Mouse (Mus musculus) hindbrain, postnatal 0 days (tissue): ENCODE data around the gene 9130008F23Rik. TPM values are rescaled to one million over a fixed set of nuclear protein-coding genes. Genes with fewer than 3 reads are reported as not detected.
A peak's percentile ranks its signal among the peaks of the same experiment; 100 is the strongest.

Source experiments
- ATAC-seq: fragments of 200-750 bp; cut with Nextera tagmentation; 2 replicates; pipeline ENCODE4 v1.8.0; 2017; ENCODE audit warnings: mild to moderate bottlenecking, moderate TSS enrichment, moderate library complexity
- DNase-seq: peaks from one replicate; pipeline ENCODE4 v3.0.0-alpha.2; 2015; ENCODE audit warnings: low spot score
- H3K27ac ChIP-seq: fragments of 300-500 bp; sonication (generic); 2 replicates; pipeline ENCODE4 v1.5.1; 2014; ENCODE audit warnings: mild to moderate bottlenecking
- H3K27me3 ChIP-seq: fragments of 300-500 bp; sonication (generic); 2 replicates; pipeline ENCODE4 v1.6.1; 2014; ENCODE audit warnings: low read length, mixed read lengths; ENCODE audit not compliant: insufficient read depth
- H3K36me3 ChIP-seq: fragments of 300-500 bp; sonication (generic); 2 replicates; pipeline ENCODE4 v1.6.1; 2014; ENCODE audit warnings: low read length, mixed read lengths; ENCODE audit not compliant: insufficient read depth
- H3K4me1 ChIP-seq: fragments of 300-500 bp; sonication (generic); 2 replicates; pipeline ENCODE4 v1.6.1; 2014; ENCODE audit warnings: antibody characterized with exemption, low read length, mixed read lengths; ENCODE audit not compliant: insufficient read depth
- H3K4me2 ChIP-seq: fragments of 300-500 bp; sonication (generic); 2 replicates; pipeline ENCODE4 v1.6.1; 2014; ENCODE audit warnings: low read depth, mild to moderate bottlenecking, low read length, moderate library complexity, mixed read lengths
- H3K4me3 ChIP-seq: fragments of 300-500 bp; sonication (generic); 2 replicates; pipeline ENCODE4 v1.5.1; 2014; ENCODE audit warnings: low read length
- H3K9ac ChIP-seq: fragments of 300-500 bp; sonication (generic); replicated peaks from 2 replicates; pipeline ENCODE4 v1.6.1; 2014; ENCODE audit warnings: mild to moderate bottlenecking, low read length, moderate library complexity, mixed read lengths
- H3K9me3 ChIP-seq: fragments of 300-500 bp; sonication (generic); 2 replicates; pipeline ENCODE4 v1.6.1; 2016; ENCODE audit warnings: low read length, mixed read lengths
- CTCF ChIP-seq: IDR thresholded peaks from 2 replicates; pipeline ENCODE4 v1.5.1; 2016; ENCODE audit warnings: antibody characterized with exemption, control low read depth, low read depth
- WGBS: fragments of 180-500 bp; shearing (Covaris S2); extraction: QIAGEN DNeasy Blood & Tissue Kit; methylation state at CpG from one replicate; pipeline ENCODE4 v1.1.7; 2014; 5-methylcytosine and 5-hydroxymethylcytosine counted together
- polyA plus RNA-seq: library from polyadenylated mRNA; unstranded; fragments of >200 nt; fragmentation: Nextera tagmentation; extraction: Ambion mirVana; gene quantifications from 2 replicates; pipeline ENCODE4 v1.2.1, GENCODE M21; 2015
- total RNA-seq: library from RNA; depleted of rRNA; stranded (reverse); fragments of >200 nt; gene quantifications from 2 replicates; pipeline ENCODE4 v1.2.3, GENCODE M21; 2014

9130008F23Rik gene
- total and polyA plus RNA-seq, 2 experiments from 2014 or later, result 0.89 to 1.2 TPM

- H3K36me3 ChIP-seq, result no peaks in the 10 kb centered on the region
- no peak overlapping the region for H3K27ac ChIP-seq
- H3K4me3 ChIP-seq, result no peak overlapping the region
- no peak for TF ChIP-seq CTCF
- H3K27me3 ChIP-seq, result no peaks in the 10 kb centered on the region
- H3K4me1 ChIP-seq, result no peaks in the 10 kb centered on the region
- H3K9ac ChIP-seq, result no peak overlapping the region
- no peak overlapping the region for H3K4me2 ChIP-seq
- 40% methylated on average over 4 of the region's 4 CpGs for WGBS
- ATAC-seq (no peak), DNase-seq (no peak)
- no peaks in the 10 kb centered on the region for H3K9me3 ChIP-seq
Observed at GRCm38 (mm10) chr17:40899783-40900363, 19.5 kb upstream of the 9130008F23Rik start.

GRCm38 (mm10) chr17:40896863-40897262 lies 16.5 kb upstream of the 9130008F23Rik start:
- Histone ChIP-seq H3K9me3 (no peaks in the 10 kb centered on the region), H3K4me3 (no peak overlapping the region), H3K4me2 (no peak overlapping the region), H3K9ac (no peak overlapping the region), H3K27me3 (no peaks in the 10 kb centered on the region), H3K27ac (no peak overlapping the region), H3K4me1 (no peaks in the 10 kb centered on the region), H3K36me3 (no peaks in the 10 kb centered on the region)
- 78% methylated on average over 1 of the region's 1 CpGs for WGBS
- DNase-seq (peak; percentile 72), ATAC-seq (0 out of 2 replicates have a peak, but pooled peaks have one; percentile 51)
- peak; percentile 65 for TF ChIP-seq CTCF

DNA sequence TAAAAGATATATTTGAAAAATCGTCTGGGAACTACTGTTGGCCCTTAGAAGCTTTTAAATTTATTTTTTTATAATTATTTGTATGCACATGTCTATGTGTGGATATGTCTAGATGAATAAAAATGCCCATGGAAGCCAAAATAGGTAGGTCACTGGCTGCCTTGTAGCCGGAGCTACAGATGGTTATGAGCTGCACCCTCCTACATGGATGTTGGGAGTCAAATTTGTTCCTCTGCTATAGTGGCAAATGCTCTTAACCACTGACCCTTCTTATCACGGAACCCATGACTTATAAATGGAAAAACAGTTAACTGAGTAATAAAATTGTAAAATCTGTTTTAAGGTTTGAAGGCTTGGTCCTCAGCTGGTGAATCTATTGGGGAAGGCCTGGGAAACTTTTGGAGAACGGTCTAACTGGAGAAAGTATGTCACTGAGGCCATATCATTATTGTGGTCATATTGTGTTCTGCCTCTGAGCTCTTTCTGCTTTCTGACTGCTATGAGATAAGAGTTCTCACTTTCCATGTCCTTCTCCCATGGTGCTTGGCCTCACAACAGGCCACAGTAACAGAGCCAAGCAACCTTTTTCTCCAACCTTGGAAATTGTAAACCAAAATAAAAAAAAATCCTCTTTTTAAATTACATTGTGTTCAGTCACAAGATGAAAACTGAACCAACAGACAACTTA lies 7.6 kb upstream of the 9130008F23Rik start:
- WGBS, result 80% methylated on average over 4 of the region's 4 CpGs
- H3K36me3 ChIP-seq, result no peaks in the 10 kb centered on the region
- H3K9ac ChIP-seq, result no peak overlapping the region
- H3K4me2 ChIP-seq, result no peak overlapping the region
- TF ChIP-seq CTCF, result no peak
- no peaks in the 10 kb centered on the region for H3K27me3 ChIP-seq
- ATAC-seq, result no peak
- no peak overlapping the region for H3K27ac ChIP-seq
- no peaks in the 10 kb centered on the region for H3K4me1 ChIP-seq
- H3K4me3 ChIP-seq, result no peak overlapping the region
- no peaks in the 10 kb centered on the region for H3K9me3 ChIP-seq
- no peak for DNase-seq

DNA sequence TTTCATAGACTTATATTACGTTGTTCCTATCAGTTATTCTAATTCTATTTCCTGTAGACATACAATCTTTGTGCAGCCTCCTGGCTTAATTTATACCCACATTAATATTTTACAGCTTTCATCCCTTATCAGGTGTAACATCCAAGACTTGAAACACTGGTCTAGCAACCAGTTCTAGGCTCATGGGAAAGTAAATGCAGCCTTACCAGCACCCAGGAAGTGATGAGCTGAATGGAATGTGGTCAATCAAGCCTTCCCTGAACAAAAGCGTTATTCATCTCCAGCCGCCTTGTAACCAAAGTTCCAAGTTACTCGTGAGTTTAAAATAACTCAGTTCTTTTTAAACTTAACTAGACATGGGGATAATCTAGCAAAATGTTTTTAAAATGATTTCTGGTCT lies 4.8 kb upstream of the 9130008F23Rik start:
- ATAC-seq, result no peak
- 85% methylated on average over 4 of the region's 4 CpGs for WGBS

DNA sequence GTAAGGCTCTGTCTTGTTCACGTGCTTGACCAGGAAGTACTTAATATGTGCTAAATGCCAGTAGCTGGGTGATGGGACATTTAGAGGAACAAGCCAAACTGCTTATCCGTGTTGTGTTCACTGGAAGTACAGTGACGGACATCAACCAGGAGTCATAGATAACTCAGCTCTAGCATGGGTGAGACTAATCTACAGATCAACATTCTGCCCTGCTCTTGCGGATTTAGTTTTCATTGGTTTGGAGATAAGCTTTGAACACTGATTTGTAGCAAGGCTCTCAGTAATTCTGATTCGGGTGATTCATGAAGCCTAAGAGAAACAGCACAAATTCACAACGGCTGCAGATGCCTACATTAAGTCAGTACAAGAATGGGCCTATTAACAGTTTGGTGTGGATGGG lies 1.8 kb upstream of the 9130008F23Rik start:
- no peaks in the 10 kb centered on the region for H3K9me3 ChIP-seq
- no peak overlapping the region for H3K4me3 ChIP-seq
- peaks cover 7% of the 10 kb centered on the region; the same call in 1 of the 2 replicates for H3K4me1 ChIP-seq
- no peak for DNase-seq
- H3K27me3 ChIP-seq, result no peaks in the 10 kb centered on the region
- TF ChIP-seq CTCF, result no peak
- H3K36me3 ChIP-seq, result no peaks in the 10 kb centered on the region
- H3K27ac ChIP-seq, result no peak overlapping the region
- ATAC-seq, result no peak
- 92% methylated on average over 6 of the region's 6 CpGs for WGBS
- no peak overlapping the region for H3K9ac ChIP-seq
- no peak overlapping the region for H3K4me2 ChIP-seq

More for the DNA sequence above, 4.8 kb upstream of the 9130008F23Rik start:
- no peak overlapping the region for H3K27ac ChIP-seq
- H3K36me3 ChIP-seq, result no peaks in the 10 kb centered on the region
- H3K9me3 ChIP-seq, result no peaks in the 10 kb centered on the region
- no peaks in the 10 kb centered on the region for H3K27me3 ChIP-seq
- no peak overlapping the region for H3K4me2 ChIP-seq
- H3K9ac ChIP-seq, result no peak overlapping the region
- no peak overlapping the region for H3K4me3 ChIP-seq
- no peak for DNase-seq
- H3K4me1 ChIP-seq, result no peaks in the 10 kb centered on the region
- TF ChIP-seq CTCF, result no peak

DNA sequence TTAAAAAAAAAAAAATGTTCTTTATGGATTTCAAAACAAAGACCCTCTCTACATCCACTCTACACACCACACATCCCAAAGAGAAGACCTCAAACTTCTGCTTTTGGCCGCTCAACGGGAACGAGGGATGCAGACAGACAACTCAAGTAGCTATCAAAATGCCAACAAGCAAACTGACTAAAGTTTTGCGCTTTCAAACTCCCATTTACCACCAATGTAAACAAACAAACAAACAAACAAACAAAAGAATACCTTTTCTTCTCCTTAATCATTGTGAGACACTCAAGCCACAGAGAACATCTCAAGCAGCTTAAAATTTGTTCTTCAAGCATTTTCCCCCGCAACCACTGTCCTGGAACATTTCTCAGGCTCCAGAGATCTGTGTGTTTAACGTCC lies 833 bp downstream of the 9130008F23Rik start:
- H3K9me3 ChIP-seq, result no peaks in the 10 kb centered on the region
- ATAC-seq (no peak), DNase-seq (no peak)
- no peaks in the 10 kb centered on the region for H3K27me3 ChIP-seq
- 10% methylated on average over 6 of the region's 6 CpGs for WGBS
- peak overlapping the region; percentile 48 for H3K9ac ChIP-seq
- peak overlapping the region; percentile 55 for H3K4me3 ChIP-seq
- H3K4me2 ChIP-seq, result peak overlapping the region; percentile 91
- H3K36me3 ChIP-seq, result no peaks in the 10 kb centered on the region
- no peak for TF ChIP-seq CTCF
- H3K4me1 ChIP-seq, result peaks cover 7% of the 10 kb centered on the region; the same call in 1 of the 2 replicates
- H3K27ac ChIP-seq, result no peak overlapping the region

- Histone ChIP-seq H3K27me3 (no peaks in the 10 kb centered on the region), H3K27ac (no peak overlapping the region), H3K4me3 (no peak overlapping the region), H3K4me1 (peaks cover 7% of the 10 kb centered on the region; the same call in 1 of the 2 replicates), H3K4me2 (no peak overlapping the region), H3K9me3 (no peaks in the 10 kb centered on the region), H3K9ac (no peak overlapping the region), H3K36me3 (no peaks in the 10 kb centered on the region)
- 45% methylated on average over 3 of the region's 3 CpGs for WGBS
- no peak for TF ChIP-seq CTCF
- no peak for ATAC-seq
- no peak for DNase-seq
Observed at GRCm38 (mm10) chr17:40877741-40878140, 2.6 kb downstream of the 9130008F23Rik start.
